Mouse (Mus musculus): Measurements from ENCODE around the gene Ugt1a5. TPM values are rescaled to one million over a fixed set of nuclear protein-coding genes. Genes with fewer than 3 reads are reported as not detected.

The Ugt1a5 gene
- polyA plus RNA-seq, 1 experiment from 2014 or later = not detected

GRCm38 (mm10) chr1:88257681-88258080 lies 91.9 kb downstream of the Ugt1a5 start:
- Histone ChIP-seq H3K4me2 (no peak overlapping the region), H3K4me3 (no peak overlapping the region), H3K9ac (no peak overlapping the region), H3K27me3 (replicated peaks) (no peaks in the 10 kb centered on the region), H3K36me3 (peaks cover 32% of the 10 kb centered on the region), H3K27ac (ENCODE audit: poor library complexity, severe bottlenecking) (no peak overlapping the region), H3K4me1 (replicated peaks) (peaks cover 20% of the 10 kb centered on the region), H3K9me3 (replicated peaks) (peaks cover 56% of the 10 kb centered on the region)
- no peak for ATAC-seq (ENCODE audit: insufficient number of reproducible peaks, low FRiP score)
- 74% methylated on average over 6 of the region's 6 CpGs for WGBS

GRCm38 (mm10) chr1:88258361-88258760 lies 92.5 kb downstream of the Ugt1a5 start:
- Histone ChIP-seq H3K9me3 (replicated peaks) (peaks cover 49% of the 10 kb centered on the region), H3K4me2 (no peak overlapping the region), H3K4me3 (no peak overlapping the region), H3K27ac (ENCODE audit: poor library complexity, severe bottlenecking) (no peak overlapping the region), H3K27me3 (replicated peaks) (no peaks in the 10 kb centered on the region), H3K36me3 (peaks cover 39% of the 10 kb centered on the region), H3K9ac (no peak overlapping the region), H3K4me1 (replicated peaks) (peaks cover 24% of the 10 kb centered on the region)
- 68% methylated on average over 6 of the region's 6 CpGs for WGBS
- ATAC-seq (ENCODE audit: insufficient number of reproducible peaks, low FRiP score) = no peak

- peaks cover 43% of the 10 kb centered on the region for H3K9me3 ChIP-seq (replicated peaks)
- H3K27me3 ChIP-seq (replicated peaks) = no peaks in the 10 kb centered on the region
- H3K4me2 ChIP-seq = no peak overlapping the region
- 0 out of 2 replicates have a peak, but pooled peaks have one; percentile 0 for ATAC-seq (ENCODE audit: insufficient number of reproducible peaks, low FRiP score)
- WGBS = 63% methylated on average over 8 of the region's 8 CpGs
- H3K9ac ChIP-seq = 0 out of 2 replicates have a peak overlapping the region, but pooled peaks have one; percentile 0
- peaks cover 24% of the 10 kb centered on the region for H3K4me1 ChIP-seq (replicated peaks)
- H3K27ac ChIP-seq (ENCODE audit: poor library complexity, severe bottlenecking) = no peak overlapping the region
- H3K36me3 ChIP-seq = peaks cover 46% of the 10 kb centered on the region
- no peak overlapping the region for H3K4me3 ChIP-seq
These were observed 93.2 kb downstream of the Ugt1a5 start for GRCm38 (mm10) chr1:88258881-88259642.

- Histone ChIP-seq H3K4me1 (replicated peaks) (peaks cover 26% of the 10 kb centered on the region), H3K9ac (no peak overlapping the region), H3K9me3 (replicated peaks) (peaks cover 41% of the 10 kb centered on the region), H3K4me2 (no peak overlapping the region), H3K36me3 (peaks cover 51% of the 10 kb centered on the region), H3K4me3 (no peak overlapping the region), H3K27ac (ENCODE audit: poor library complexity, severe bottlenecking) (no peak overlapping the region), H3K27me3 (replicated peaks) (no peaks in the 10 kb centered on the region)
- WGBS = 73% methylated on average over 4 of the region's 4 CpGs
- 0 out of 2 replicates have a peak, but pooled peaks have one; percentile 2 for ATAC-seq (ENCODE audit: insufficient number of reproducible peaks, low FRiP score)
These were observed 93.8 kb downstream of the Ugt1a5 start for GRCm38 (mm10) chr1:88259643-88260024.

GRCm38 (mm10) chr1:88260114-88260513 lies 94.3 kb downstream of the Ugt1a5 start:
- H3K27ac ChIP-seq (ENCODE audit: poor library complexity, severe bottlenecking) = no peak overlapping the region
- no peak overlapping the region for H3K9ac ChIP-seq
- WGBS = 78% methylated on average over 6 of the region's 6 CpGs
- ATAC-seq (ENCODE audit: insufficient number of reproducible peaks, low FRiP score) = peak; percentile 1; the same call in 1 of the 2 replicates
- H3K27me3 ChIP-seq (replicated peaks) = no peaks in the 10 kb centered on the region
- no peak overlapping the region for H3K4me2 ChIP-seq
- H3K36me3 ChIP-seq = peaks cover 56% of the 10 kb centered on the region
- peaks cover 36% of the 10 kb centered on the region for H3K9me3 ChIP-seq (replicated peaks)
- H3K4me1 ChIP-seq (replicated peaks) = peaks cover 31% of the 10 kb centered on the region
- H3K4me3 ChIP-seq = no peak overlapping the region

GRCm38 (mm10) chr1:88260604-88261377 lies 95.0 kb downstream of the Ugt1a5 start:
- H3K9ac ChIP-seq = no peak overlapping the region
- no peaks in the 10 kb centered on the region for H3K27me3 ChIP-seq (replicated peaks)
- H3K27ac ChIP-seq (ENCODE audit: poor library complexity, severe bottlenecking) = no peak overlapping the region
- H3K4me2 ChIP-seq = no peak overlapping the region
- WGBS = 81% methylated on average over 10 of the region's 10 CpGs
- H3K4me1 ChIP-seq (replicated peaks) = peaks cover 35% of the 10 kb centered on the region
- no peak overlapping the region for H3K4me3 ChIP-seq
- peaks cover 63% of the 10 kb centered on the region for H3K36me3 ChIP-seq
- H3K9me3 ChIP-seq (replicated peaks) = peaks cover 29% of the 10 kb centered on the region
- no peak for ATAC-seq (ENCODE audit: insufficient number of reproducible peaks, low FRiP score)

- ATAC-seq (ENCODE audit: insufficient number of reproducible peaks, low FRiP score) = 0 out of 2 replicates have a peak, but pooled peaks have one; percentile 0
- Histone ChIP-seq H3K4me2 (no peak overlapping the region), H3K27ac (ENCODE audit: poor library complexity, severe bottlenecking) (no peak overlapping the region), H3K9me3 (replicated peaks) (peaks cover 20% of the 10 kb centered on the region), H3K9ac (no peak overlapping the region), H3K4me3 (no peak overlapping the region), H3K27me3 (replicated peaks) (no peaks in the 10 kb centered on the region), H3K36me3 (peaks cover 72% of the 10 kb centered on the region), H3K4me1 (replicated peaks) (peaks cover 35% of the 10 kb centered on the region)
- 83% methylated on average over 7 of the region's 7 CpGs for WGBS
These were observed 95.9 kb downstream of the Ugt1a5 start for GRCm38 (mm10) chr1:88261706-88262105.

- 75% methylated on average over 4 of the region's 4 CpGs for WGBS
- Histone ChIP-seq H3K4me3 (no peak overlapping the region), H3K9ac (no peak overlapping the region), H3K4me1 (replicated peaks) (peaks cover 35% of the 10 kb centered on the region), H3K9me3 (replicated peaks) (peaks cover 16% of the 10 kb centered on the region), H3K27me3 (replicated peaks) (no peaks in the 10 kb centered on the region), H3K4me2 (no peak overlapping the region), H3K36me3 (peaks cover 78% of the 10 kb centered on the region), H3K27ac (ENCODE audit: poor library complexity, severe bottlenecking) (no peak overlapping the region)
- ATAC-seq (ENCODE audit: insufficient number of reproducible peaks, low FRiP score) = peak; percentile 5; the same call in 1 of the 2 replicates
These were observed 96.4 kb downstream of the Ugt1a5 start for GRCm38 (mm10) chr1:88262255-88262654.

- Histone ChIP-seq H3K4me1 (replicated peaks) (peaks cover 35% of the 10 kb centered on the region), H3K4me2 (no peak overlapping the region), H3K27me3 (replicated peaks) (no peaks in the 10 kb centered on the region), H3K9me3 (replicated peaks) (peaks cover 9% of the 10 kb centered on the region), H3K4me3 (no peak overlapping the region), H3K9ac (no peak overlapping the region), H3K36me3 (peaks cover 85% of the 10 kb centered on the region), H3K27ac (ENCODE audit: poor library complexity, severe bottlenecking) (no peak overlapping the region)
- WGBS = 75% methylated on average over 6 of the region's 6 CpGs
- no peak for ATAC-seq (ENCODE audit: insufficient number of reproducible peaks, low FRiP score)
These were observed 97.1 kb downstream of the Ugt1a5 start for GRCm38 (mm10) chr1:88262961-88263360.

- H3K9ac ChIP-seq = no peak overlapping the region
- H3K27me3 ChIP-seq (replicated peaks) = no peaks in the 10 kb centered on the region
- H3K4me1 ChIP-seq (replicated peaks) = peaks cover 35% of the 10 kb centered on the region
- no peak overlapping the region for H3K4me2 ChIP-seq
- no peak for ATAC-seq (ENCODE audit: insufficient number of reproducible peaks, low FRiP score)
- no peak overlapping the region for H3K4me3 ChIP-seq
- 88% methylated on average over 5 of the region's 5 CpGs for WGBS
- H3K27ac ChIP-seq (ENCODE audit: poor library complexity, severe bottlenecking) = no peak overlapping the region
- peaks cover 3% of the 10 kb centered on the region; the same call in 1 of the 2 replicates for H3K9me3 ChIP-seq (replicated peaks)
- peaks cover 93% of the 10 kb centered on the region for H3K36me3 ChIP-seq
These were observed 98.0 kb downstream of the Ugt1a5 start for GRCm38 (mm10) chr1:88263778-88264177.

GRCm38 (mm10) chr1:88264237-88264868 lies 98.5 kb downstream of the Ugt1a5 start:
- no peak for ATAC-seq (ENCODE audit: insufficient number of reproducible peaks, low FRiP score)
- H3K27ac ChIP-seq (ENCODE audit: poor library complexity, severe bottlenecking) = no peak overlapping the region
- H3K4me3 ChIP-seq = no peak overlapping the region
- peaks cover 99% of the 10 kb centered on the region for H3K36me3 ChIP-seq
- no peak overlapping the region for H3K9ac ChIP-seq
- H3K9me3 ChIP-seq (replicated peaks) = peaks cover 3% of the 10 kb centered on the region; the same call in 1 of the 2 replicates
- peaks cover 32% of the 10 kb centered on the region for H3K4me1 ChIP-seq (replicated peaks)
- H3K27me3 ChIP-seq (replicated peaks) = no peaks in the 10 kb centered on the region
- 78% methylated on average over 7 of the region's 7 CpGs for WGBS
- H3K4me2 ChIP-seq = no peak overlapping the region

Measured in heart, embryonic 12.5 days (tissue).